Mouse (Mus musculus): ENCODE measurements at regions not wholly inside any gene's neighbourhood (a gene's known extent, or its start where the extent isn't known, plus 50 kb on each side); places are given as distances from the start of the nearest gene placed in this dataset.

- no peak for DNase-seq
These were observed 144.1 kb upstream of the Serp2 start for GRCm38 (mm10) chr14:76700796-76701195.

GRCm38 (mm10) chr14:76700190-76700589, 143.5 kb upstream of the Serp2 start:
- DNase-seq = no peak

DNA sequence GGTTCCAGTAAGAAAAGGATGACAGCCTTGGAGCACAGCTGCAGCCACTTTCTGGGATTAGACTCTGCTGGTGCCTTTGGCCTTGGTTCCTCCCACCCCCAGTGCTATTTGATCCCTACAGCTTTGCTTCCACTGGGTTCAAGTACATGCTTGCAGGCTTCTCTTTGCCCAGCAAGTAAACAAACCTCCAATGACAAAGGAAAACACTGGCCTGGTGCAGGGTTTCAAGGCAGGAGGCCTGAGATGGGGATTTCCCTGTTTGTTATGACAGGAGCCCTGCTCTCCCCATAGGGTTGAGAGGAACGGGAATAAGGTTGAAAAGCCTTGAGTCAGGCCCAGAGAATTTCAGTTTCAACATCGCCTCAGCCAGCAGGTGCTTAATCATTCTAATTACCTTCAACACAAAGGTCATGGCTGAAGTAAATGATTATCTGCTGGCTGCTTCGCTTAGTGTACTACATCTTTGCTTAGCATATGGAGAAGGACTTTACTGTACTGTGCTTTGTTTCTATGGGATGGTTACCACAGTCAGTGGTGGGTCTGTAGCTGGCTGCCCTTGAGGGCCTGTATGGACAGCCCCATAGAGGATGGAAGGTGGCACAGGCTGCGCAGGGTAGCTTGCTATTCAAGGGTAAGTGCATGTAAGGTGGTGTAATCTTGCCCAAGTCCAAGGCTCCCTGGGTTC, 142.2 kb upstream of the Serp2 start:
- no peak for DNase-seq

GRCm38 (mm10) chr14:76696729-76697128, 140.0 kb upstream of the Serp2 start:
- DNase-seq = no peak

DNA sequence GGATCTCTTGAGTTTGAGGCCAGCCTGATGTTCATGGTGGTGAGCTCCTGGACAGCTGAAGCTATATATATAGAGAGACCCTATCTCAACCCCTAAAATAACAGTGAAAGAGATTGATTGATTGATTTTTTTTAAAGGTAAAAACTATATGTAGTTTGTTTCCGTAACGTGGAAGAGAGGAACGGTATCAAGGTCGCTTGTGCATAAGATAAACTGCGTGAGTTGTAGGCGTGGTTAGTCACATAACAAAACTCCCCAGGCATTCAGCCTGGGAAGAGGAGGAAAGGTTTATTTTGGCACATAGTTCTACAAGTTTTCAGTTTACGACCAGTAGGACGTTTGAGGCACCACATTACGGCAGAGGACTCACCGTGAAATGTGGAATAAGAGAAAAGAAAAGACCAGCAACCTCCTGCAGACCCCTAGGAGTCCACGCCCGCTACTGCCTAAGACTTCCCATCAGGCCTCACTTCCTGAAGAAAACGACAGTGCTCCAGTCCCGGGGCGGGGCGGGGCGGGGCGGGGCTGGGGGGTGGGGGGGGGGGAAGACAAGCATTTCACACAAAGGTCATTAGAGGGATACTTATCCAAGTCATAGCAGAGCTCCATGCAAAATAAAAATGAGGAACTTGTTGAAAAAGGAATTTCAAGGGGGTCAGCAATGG, 139.1 kb upstream of the Serp2 start:
- DNase-seq = no peak

- no peak for DNase-seq
These were observed 138.2 kb upstream of the Serp2 start for GRCm38 (mm10) chr14:76694894-76695293.

- DNase-seq = no peak
These were observed 136.9 kb upstream of the Serp2 start for GRCm38 (mm10) chr14:76693351-76694317.

DNA sequence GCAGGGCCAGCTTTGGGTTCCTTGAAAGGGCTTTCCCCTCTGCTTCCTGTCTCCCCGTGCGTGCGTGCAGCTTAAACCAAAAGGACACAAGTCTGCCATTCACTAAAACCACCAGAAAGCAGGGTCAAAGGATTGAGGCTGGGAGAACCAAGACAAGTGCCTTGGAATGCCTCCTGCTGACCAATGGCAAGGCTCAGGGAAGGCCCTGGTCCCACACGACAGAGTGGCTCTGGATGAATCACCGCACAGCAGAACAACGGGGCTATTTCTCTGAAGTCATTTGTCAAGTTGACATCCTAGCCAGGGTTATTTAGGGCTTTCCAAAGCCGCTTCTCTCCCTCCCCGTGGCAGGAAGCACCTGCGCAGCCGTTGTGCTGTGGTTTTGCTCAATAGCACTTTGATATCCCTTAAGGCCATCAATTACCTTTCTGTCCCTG, 131.3 kb upstream of the Serp2 start:
- DNase-seq = no peak

- DNase-seq = no peak
These were observed 130.2 kb upstream of the Serp2 start for GRCm38 (mm10) chr14:76686762-76687453.

DNA sequence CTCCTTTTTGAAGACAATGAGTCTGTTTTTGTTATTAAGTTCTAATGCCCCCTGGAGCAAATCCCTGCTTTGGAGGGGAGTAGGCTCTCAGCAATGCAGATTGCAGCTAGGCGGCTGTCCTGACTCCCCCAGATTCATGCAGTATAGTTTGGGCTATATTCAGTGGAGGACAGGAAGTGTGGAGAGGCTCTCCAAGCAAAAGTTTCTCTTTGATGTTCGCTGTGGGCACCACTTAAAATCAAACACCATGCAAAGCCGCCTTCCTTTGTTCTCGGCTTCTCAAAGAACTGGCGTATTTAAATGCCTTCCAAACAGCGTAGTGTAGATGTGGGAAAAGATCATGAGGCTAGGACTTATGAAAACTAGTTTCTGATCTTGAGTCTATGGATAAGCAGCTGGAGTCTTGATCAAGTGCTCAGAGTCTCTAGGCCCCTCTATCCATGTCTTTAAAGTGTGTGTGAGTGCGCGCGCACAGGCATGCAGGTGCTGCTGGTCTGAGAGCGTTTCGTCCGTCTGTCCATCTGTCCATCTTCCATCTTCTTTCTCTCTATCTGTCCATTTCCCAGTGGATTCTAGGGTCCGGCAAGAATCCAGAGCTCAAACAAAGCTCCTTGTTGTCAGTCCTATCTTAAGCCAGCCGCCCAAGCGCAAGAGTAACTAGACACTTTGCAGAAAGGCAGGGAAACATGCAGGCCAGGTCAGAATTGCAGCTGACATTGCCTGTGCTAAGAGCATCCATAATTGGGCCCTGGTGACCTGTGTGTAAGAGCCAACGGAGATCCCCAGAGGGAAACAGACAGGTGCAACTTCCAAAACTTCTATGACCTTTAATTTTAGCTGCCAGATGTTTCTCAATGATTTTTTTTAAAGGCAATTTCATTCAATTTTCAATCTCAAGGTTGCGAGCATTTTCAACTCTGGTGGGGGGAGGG, 129.4 kb upstream of the Serp2 start:
- no peak for DNase-seq

GRCm38 (mm10) chr14:76684327-76684726, 127.6 kb upstream of the Serp2 start:
- DNase-seq = no peak

GRCm38 (mm10) chr14:76681581-76682377, 125.1 kb upstream of the Serp2 start:
- no peak for DNase-seq

DNA sequence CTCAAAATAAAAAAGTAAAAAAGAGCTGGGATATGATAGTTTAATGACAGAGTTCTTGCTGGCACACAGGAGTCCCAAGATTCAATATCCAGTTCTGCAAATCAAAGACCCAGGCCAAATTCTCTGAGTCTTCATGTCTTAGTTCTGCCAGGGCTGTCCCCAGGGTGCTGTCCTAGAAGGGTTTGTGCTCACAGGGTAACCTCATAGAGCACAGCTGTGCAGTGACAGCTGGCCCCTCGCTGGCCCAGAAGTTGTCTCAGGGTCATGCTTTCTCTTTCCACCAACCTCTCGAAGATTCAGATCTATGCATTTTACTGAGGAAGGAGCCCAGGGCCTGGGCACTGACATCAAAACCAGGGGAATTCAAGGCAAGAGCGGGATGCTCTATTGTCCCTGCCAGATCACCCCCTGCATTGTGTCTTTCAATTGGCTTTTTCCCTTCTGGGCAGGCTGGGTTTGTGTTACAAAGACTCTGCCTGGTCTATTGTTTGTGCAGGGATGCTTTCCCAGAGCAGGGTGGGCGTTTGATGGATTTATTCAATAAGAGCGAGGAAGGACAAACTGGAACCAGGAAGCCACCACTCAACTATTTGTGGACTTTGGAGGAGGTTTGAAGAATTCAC, 121.9 kb upstream of the Serp2 start:
- no peak for DNase-seq

DNA sequence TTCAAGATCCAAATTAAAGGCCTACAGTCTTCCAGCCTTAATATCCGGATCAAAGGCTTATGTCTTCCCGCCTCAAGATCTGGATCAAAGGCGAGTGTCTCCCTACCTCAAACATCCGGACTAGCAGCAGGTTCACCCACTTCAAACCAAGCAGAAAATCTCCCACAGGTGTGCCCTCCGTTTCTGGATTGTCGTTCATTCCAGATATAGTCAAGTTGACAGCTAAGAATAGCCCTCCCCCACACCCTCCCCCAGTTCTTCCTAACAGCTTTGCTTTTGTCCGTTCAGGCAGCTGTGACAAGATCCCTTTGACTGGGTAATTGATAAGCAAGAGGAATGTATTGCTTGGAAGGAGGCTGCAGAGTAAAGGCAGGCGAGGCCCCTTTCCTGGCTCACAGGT, 118.3 kb upstream of the Serp2 start:
- no peak for DNase-seq

- no peak for DNase-seq
These were observed 117.1 kb upstream of the Serp2 start for GRCm38 (mm10) chr14:76673671-76674331.

DNA sequence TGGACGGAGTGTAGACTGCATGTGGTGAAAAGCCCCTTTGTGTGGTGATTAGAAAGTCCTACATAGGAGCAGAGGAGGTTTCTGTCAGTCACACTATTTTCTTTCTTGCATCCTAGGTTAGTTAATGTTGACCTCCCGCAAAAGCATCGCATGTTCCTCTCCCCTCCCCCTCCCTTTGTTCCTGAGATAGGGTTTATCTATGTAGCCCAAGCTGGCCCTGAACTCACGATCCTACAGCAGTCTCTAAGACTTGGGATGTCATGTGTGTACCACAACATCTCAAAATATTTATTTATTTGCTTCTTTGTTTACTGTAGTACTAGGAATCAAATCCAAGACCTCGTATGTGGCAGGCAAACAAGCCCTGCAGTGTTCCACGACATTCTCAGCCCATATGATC, 116.2 kb upstream of the Serp2 start:
- no peak for DNase-seq

DNA sequence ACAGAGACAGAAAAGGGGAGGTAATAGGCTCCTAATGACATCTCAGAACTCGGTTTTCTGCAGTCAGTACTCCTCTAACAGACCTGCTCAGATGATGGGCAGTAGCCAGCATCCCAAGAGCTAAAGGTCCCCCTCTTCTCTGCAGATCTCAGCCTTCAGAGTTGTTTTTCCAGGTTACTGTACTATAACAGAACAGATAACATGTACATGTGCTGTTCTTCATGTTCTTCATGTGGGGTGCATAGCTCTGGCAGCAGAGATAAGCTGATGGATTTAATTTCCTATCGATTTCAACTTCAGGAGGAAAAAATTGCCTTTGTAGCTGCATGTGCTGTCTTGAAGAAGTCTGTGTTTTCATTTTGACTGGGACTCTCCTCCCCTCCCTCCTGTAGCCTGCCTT, 115.8 kb upstream of the Serp2 start:
- DNase-seq = no peak

GRCm38 (mm10) chr14:76671023-76671422, 114.3 kb upstream of the Serp2 start:
- no peak for DNase-seq

- DNase-seq = no peak
These were observed 109.2 kb upstream of the Serp2 start for GRCm38 (mm10) chr14:76665754-76666371.

All from cerebellum, adult 8-10 months (tissue).